Mouse (Mus musculus): ENCODE measurements at regions not wholly inside any gene's neighbourhood (a gene's known extent, or its start where the extent isn't known, plus 50 kb on each side); places are given as distances from the start of the nearest gene placed in this dataset.

DNA sequence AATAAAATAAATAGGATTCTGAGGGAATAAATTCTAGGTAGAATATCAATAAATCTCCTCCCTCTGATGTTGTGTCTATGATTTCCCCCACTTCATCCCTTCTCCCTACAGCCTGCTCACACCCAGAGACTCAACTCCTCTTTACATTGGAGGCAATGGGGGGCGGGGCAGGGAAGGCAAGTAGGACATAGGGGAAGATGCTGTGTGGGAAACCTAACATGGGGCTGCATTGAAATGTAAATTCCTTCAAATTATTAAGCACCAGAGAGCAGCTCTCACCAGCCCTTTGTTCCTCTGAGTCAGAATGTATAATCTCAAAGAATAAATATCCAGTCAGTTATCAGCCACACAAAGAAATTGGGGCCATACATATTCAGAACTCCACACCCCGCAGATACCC, 91.6 kb downstream of the Nuf2 start:
- DNase-seq (ENCODE audit: low spot score in 2 of 2) = no peak

DNA sequence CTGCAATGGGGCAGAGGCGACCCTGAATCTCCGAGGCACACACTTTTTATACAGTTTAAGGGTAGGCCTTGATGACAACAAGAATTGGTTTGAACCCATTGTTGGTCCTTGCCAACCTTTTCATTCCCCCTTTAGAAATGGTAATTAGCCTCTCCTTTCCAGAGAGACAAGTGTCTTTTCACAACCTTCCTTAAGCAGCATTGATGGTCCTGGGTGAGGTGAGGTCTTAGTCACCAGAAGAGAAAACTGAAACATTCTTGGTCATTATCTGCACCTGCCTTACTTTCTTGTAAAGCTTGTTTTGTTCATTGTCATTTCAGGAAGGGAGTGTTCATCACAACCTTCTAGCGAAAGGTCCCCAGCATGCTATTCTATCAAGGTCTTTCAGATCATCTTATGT, 93.3 kb downstream of the Nuf2 start:
- DNase-seq (ENCODE audit: low spot score in 2 of 2) = no peak

- peak; percentile 20 to 32 for DNase-seq (ENCODE audit: low spot score in 2 of 2)
These were observed 108.9 kb downstream of the Nuf2 start for GRCm38 (mm10) chr1:169422408-169422807.

GRCm38 (mm10) chr1:169421671-169422070, 109.6 kb downstream of the Nuf2 start:
- DNase-seq (ENCODE audit: low spot score in 2 of 2) = no peak

DNA sequence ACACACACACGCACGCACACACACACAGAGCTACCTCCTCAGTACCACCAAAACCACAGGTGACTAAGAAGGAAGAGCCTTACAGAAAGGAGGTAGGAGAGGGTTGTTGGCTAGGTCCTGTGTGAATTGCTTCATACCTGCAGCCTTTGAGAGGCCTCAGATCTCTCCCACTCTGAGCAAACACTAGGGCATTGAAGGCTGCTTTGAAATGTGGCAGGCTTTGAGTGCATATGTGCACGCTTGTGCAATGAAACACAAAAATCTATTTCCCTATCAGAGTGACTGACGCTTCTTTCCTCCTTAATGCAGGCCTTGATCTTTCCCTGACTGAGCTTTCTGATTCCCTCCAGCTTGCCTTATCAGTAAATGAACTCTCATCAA, 112.6 kb downstream of the Nuf2 start:
- DNase-seq (ENCODE audit: low spot score in 2 of 2) = no peak

- no peak for DNase-seq (ENCODE audit: low spot score in 2 of 2)
These were observed 113.1 kb downstream of the Nuf2 start for GRCm38 (mm10) chr1:169417979-169418664.

DNA sequence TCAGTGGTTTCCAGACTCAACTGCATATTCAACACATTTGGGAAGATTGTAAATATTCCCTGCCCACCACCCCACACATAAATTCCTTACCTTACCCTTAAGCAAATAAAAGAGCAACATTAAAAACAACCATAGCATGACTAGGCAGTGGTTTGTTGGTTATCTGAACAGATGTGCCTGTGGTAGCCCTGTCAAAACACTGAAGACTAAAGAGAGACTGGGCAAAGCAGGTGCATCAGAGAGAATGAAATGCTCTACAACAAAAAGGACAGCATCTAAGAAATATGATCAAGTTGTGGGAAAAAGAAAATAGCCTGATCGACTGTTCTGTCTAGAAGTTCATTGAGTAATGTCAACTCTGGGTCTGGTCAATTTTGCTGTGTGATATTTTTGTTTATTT, 114.6 kb downstream of the Nuf2 start:
- no peak for DNase-seq (ENCODE audit: low spot score in 2 of 2)

DNA sequence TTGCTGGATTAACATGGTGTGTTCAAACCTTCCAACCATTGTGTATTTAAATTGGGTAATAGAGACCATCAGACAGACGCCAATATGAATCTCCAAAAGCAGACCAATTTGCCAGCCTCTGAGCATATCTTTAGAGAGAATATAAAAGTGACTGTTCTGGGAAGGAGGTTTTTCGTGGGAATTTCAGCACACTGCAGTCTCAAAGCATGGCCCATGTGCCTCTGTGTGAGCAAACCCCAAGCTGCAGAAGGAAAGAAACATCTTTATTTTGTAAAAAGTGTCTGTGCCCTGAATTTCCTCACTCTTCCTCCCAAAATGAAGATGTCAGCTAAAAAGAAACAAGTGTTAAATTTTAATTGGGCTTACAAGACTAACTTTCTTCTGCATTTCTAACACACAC, 123.1 kb downstream of the Nuf2 start:
- no peak for DNase-seq (ENCODE audit: low spot score in 2 of 2)

- no peak for DNase-seq (ENCODE audit: low spot score in 2 of 2)
These were observed 130.4 kb downstream of the Nuf2 start for GRCm38 (mm10) chr1:169400841-169401240.

GRCm38 (mm10) chr1:169397371-169397770, 133.9 kb downstream of the Nuf2 start:
- no peak for DNase-seq (ENCODE audit: low spot score in 2 of 2)

- no peak for DNase-seq (ENCODE audit: low spot score in 2 of 2)
These were observed 144.2 kb downstream of the Nuf2 start for GRCm38 (mm10) chr1:169387056-169387455.

- no peak for DNase-seq (ENCODE audit: low spot score in 2 of 2)
These were observed 145.4 kb downstream of the Nuf2 start for GRCm38 (mm10) chr1:169385740-169386424.

DNA sequence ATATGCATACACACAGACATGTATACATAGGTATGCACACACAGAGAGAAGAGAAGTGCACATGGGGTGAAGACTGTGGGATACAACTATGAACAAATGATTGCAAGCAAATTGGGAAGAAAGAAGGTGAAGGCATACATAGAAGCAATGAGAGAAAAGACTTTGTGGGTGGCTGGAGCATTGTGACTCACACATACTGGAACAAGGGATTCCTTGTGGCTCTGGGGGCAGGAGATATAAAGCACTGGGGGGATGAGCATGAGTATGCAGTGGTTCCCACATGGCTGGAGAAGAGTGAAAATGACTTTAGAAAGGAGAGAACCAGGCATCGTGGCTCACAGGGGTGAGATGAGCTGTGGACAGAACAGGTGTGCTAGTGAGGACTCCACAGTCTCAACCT, 156.6 kb downstream of the Nuf2 start:
- DNase-seq (ENCODE audit: low spot score in 2 of 2) = no peak

DNA sequence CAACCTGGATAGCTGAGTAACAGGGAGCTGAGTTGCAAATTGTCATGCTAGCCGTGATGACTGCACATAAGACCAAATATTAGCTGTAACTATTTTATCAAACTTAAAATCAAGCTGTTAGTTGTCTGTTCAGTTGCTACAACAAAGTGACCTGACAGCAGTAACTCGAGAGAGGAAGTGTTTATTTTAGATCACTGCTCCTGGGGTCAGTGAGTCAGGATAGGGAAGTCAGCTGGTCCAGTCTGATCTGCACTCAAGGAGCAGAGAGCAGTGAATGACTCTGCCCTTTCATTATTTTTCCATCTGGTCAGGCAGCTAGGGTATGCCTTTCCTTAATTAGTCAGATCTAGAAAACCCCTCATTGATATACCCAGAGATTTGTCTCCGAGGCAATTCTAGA, 162.5 kb downstream of the Nuf2 start:
- no peak for DNase-seq (ENCODE audit: low spot score in 2 of 2)

GRCm38 (mm10) chr1:169367772-169368501, 163.3 kb downstream of the Nuf2 start:
- no peak for DNase-seq (ENCODE audit: low spot score in 2 of 2)

GRCm38 (mm10) chr1:169367316-169367715, 163.9 kb downstream of the Nuf2 start:
- no peak for DNase-seq (ENCODE audit: low spot score in 2 of 2)

GRCm38 (mm10) chr1:169362564-169362963, 168.7 kb downstream of the Nuf2 start:
- DNase-seq (ENCODE audit: low spot score in 2 of 2) = no peak

GRCm38 (mm10) chr1:169357652-169358241, 173.5 kb downstream of the Nuf2 start:
- no peak for DNase-seq (ENCODE audit: low spot score in 2 of 2)

GRCm38 (mm10) chr1:169354021-169354420, 177.2 kb downstream of the Nuf2 start:
- no peak for DNase-seq (ENCODE audit: low spot score in 2 of 2)

- no peak for DNase-seq (ENCODE audit: low spot score in 2 of 2)
These were observed 183.6 kb downstream of the Nuf2 start for GRCm38 (mm10) chr1:169347692-169348091.

DNA sequence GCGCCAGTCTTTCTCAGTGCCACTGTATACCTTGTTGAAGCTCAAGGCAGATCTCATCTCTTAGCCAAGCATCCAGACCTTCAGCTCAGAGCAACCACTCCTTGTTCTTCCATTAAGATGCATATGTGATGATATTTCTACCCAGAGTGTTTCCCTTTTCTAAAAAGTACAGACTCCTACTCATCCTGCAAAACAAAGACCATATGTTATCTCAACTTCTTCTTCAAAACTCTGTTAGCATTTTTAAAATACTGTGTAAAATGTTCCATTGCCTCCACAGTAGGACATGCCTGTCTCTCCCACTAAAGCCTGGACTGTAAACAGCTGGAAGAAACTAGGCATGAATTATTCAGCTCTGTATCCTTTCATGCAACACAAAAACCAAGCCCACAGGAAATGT, 184.4 kb downstream of the Nuf2 start:
- no peak for DNase-seq (ENCODE audit: low spot score in 2 of 2)

GRCm38 (mm10) chr1:169341131-169341530, 190.1 kb downstream of the Nuf2 start:
- no peak for DNase-seq (ENCODE audit: low spot score in 2 of 2)

DNA sequence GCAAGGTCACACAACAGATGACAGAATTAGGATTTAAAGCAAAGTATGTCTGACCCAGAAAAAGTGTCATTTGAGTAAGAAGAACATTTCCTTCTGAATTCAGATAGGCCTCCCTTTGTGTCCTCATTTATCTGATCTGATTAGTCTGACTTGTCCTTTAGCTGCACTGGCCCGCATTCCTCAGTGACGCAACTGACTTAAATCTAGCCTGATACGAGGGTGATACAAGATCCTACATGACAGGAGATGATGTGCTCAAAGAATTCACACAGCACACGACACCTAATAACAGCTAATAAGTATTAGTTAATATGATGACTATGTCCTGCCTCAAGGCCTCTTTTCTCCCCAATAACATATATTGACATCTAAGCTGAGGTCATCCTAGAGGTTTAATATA, 192.8 kb downstream of the Nuf2 start:
- DNase-seq (ENCODE audit: low spot score in 2 of 2) = no peak
